Mouse (Mus musculus): ENCODE measurements around the gene Fam114a2.

Gene Fam114a2

DNA sequence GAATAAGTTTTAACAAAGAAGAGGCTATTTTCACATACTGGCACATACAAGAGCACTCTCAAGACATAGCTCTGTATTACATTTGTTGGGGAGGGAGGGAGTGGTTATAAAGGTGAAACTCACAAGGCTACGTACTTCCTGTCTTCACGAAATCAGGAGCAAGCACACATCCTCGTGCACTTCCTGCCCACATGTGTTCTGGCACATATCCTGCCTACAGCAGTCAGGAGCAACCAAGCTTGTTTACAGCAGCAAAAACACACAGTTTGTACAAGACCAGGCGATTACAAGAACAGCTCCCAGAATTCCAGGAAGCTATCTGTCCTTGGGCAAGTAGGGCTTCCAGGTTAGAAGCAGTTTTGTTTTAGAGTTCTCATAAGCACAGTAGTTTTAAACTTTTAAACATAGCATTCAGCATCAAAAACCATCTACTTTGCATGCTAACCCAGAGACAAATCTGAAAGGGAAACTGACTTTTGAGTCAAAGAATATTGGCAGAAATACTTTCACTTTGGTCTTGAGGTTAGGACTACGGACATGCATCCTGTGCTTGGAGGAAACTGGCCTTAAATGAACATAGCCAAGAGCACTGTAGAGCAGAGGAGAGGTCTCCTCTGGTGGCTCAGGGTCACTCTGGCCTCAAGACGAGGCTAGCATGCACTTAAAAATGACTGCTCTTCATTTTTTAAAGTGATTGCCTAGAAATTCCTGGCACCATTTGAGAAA is 73.0 kb downstream of the Fam114a2 start:
- in situ Hi-C loops (cut with MboI) = no loop called here

DNA sequence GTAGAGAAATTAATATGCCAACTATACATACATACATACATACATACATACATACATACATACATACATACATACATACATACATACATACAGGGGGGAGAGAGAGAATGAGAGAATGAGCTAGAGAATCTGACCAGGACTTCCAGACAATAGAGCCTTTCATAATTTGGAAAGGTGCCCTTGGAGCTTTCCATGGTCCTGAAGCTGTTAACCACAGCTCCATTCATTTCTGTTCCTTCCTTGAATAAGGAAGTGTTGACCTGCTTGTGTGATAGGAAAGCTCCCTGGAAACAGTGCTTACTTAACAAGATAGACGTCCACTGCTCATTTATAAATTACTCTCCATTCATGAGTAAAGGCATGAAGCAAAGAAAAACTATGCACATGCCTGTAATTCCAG is 84.3 kb downstream of the Fam114a2 start:
- in situ Hi-C loops (cut with MboI) = no loop called here

Measured in mature B cell (primary cell).